Mouse (Mus musculus) thymus, adult 2 months (tissue): ENCODE data around the gene Cerk.

Source experiments
- CTCF ChIP-seq: fragments of 200-500 bp; IDR thresholded peaks from 2 replicates; pipeline ENCODE4 v1.5.1; 2012; ENCODE audit warnings: mild to moderate bottlenecking, control low read depth, low read length, moderate library complexity, borderline replicate concordance; ENCODE audit not compliant: control insufficient read depth, poor library complexity, insufficient read depth; ENCODE audit errors: extremely low read depth
- POLR2A ChIP-seq: fragments of 200-500 bp; IDR thresholded peaks from 2 replicates; pipeline ENCODE4 v1.6.1; 2012; ENCODE audit warnings: mild to moderate bottlenecking, low read length, control low read depth, moderate library complexity; ENCODE audit not compliant: control insufficient read depth, poor library complexity, insufficient read depth; ENCODE audit errors: extremely low read depth

DNA sequence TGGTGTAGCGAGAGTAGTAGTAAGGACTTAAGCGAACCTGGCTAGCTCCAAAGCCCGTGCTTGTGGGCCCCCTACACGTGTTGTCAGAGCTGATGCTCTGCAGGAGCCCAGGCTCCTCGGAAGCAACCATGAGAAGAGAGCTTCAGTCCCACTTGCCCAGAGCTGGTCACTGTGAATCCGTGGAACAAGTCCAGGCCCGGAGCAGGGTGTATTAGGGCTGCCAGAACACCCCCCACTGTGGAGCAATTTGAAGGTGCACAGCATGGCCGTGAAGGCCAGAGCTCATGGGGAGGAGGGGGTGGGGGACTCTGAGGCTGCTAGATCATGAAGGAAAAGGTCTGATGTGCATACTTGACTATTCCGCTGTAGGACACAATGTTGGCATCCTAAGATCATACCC lies 84.4 kb downstream of the Cerk start:
- no peak for TF ChIP-seq POLR2A
- TF ChIP-seq CTCF: no peak
